Mouse (Mus musculus) stomach, embryonic 14.5 days (tissue): Measurements from ENCODE around the gene Gpc2. TPM values are rescaled to one million over a fixed set of nuclear protein-coding genes. Genes with fewer than 3 reads are reported as not detected.

Source experiments
- ATAC-seq: fragments of 200-750 bp; cut with Nextera tagmentation; 2 replicates; pipeline ENCODE4 v1.8.0; 2017; ENCODE audit warnings: low read depth, moderate TSS enrichment; ENCODE audit not compliant: insufficient number of reproducible peaks, insufficient read depth, low FRiP score
- H3K27ac ChIP-seq: fragments of 300-500 bp; sonication (generic); 2 replicates; pipeline ENCODE4 v1.5.1; 2014; ENCODE audit warnings: mild to moderate bottlenecking, low read length, moderate library complexity, mixed read lengths
- H3K27me3 ChIP-seq: fragments of 300-500 bp; sonication (generic); 2 replicates; pipeline ENCODE4 v1.6.1; 2014; ENCODE audit warnings: low read length, control low read depth, mixed read lengths; ENCODE audit not compliant: control insufficient read depth, insufficient read depth
- H3K36me3 ChIP-seq: fragments of 300-500 bp; sonication (generic); 2 replicates; pipeline ENCODE4 v1.6.1; 2014; ENCODE audit warnings: mild to moderate bottlenecking, control low read depth, low read length, moderate library complexity, mixed read lengths; ENCODE audit not compliant: control insufficient read depth, insufficient read depth
- H3K4me1 ChIP-seq: fragments of 300-500 bp; sonication (generic); 2 replicates; pipeline ENCODE4 v1.6.1; 2014; ENCODE audit warnings: low read length, control low read depth, mixed read lengths; ENCODE audit not compliant: control insufficient read depth, insufficient read depth
- H3K4me2 ChIP-seq: fragments of 300-500 bp; sonication (generic); replicated peaks from 2 replicates; pipeline ENCODE4 v1.6.1; 2014; ENCODE audit warnings: low read depth, low read length, control low read depth
- H3K4me3 ChIP-seq: fragments of 300-500 bp; sonication (generic); 2 replicates; pipeline ENCODE4 v1.5.1; 2014; ENCODE audit warnings: low read depth, low read length, control low read depth
- H3K9ac ChIP-seq: fragments of 300-500 bp; sonication (generic); replicated peaks from 2 replicates; pipeline ENCODE4 v1.6.1; 2014; ENCODE audit warnings: low read depth, mild to moderate bottlenecking, control low read depth, low read length, moderate library complexity, mixed read lengths
- H3K9me3 ChIP-seq: fragments of 300-500 bp; sonication (generic); 2 replicates; pipeline ENCODE4 v1.6.1; 2016; ENCODE audit warnings: low read depth, low read length, control low read depth; ENCODE audit not compliant: control insufficient read depth
- WGBS: fragments of 180-500 bp; shearing (Covaris S2); extraction: QIAGEN DNeasy Blood & Tissue Kit; methylation state at CpG from one replicate; pipeline ENCODE4 v1.1.7; 2014; 5-methylcytosine and 5-hydroxymethylcytosine counted together
- polyA plus RNA-seq: library from polyadenylated mRNA; unstranded; fragments of >200 nt; fragmentation: Nextera tagmentation; extraction: Ambion mirVana; gene quantifications from 2 replicates; pipeline ENCODE4 v1.2.1, GENCODE M21; 2014

Gene Gpc2
- 5.2 and 5.8 TPM in 2 replicates for polyA plus RNA-seq

DNA sequence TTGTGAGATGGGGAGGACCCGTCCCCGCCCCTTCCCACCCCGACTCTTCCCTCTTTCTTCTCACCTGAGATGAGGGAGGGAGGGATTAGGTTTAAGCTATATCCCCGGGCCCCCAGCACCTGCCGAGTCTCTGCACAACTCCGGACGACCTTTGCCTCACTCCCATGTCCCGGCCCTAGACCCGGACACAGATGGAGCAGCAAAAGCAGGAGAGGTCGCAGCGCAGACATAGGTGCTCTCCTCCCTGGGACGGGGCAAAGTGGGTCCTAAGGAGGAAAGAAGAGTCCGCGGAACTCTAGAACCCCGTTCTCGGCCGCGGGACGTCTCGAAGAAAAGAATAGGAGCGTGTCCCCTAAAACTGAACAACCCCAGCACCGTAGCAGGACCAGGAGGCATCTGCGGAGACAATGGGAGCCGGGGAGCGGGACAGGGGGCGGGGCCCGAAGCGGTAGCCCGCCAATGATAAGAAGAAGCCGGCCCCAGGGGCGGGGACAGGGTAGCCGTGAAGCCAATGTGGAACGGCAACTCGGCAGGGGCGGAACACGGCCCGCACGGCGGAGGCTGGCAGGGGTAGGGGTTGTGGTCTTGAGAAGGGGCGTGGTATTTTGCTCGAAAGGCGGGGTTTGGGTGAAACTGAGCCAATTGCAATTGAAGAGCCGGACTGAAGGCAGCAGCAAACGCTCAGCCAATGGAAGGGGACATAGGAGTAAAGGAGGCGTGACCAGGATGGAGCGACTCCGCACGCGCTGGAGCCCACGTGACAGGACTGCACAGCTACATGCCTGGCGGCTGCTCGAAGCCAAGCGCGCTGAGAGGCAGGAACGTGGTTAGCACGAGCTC, at the start of gene Gpc2, which contains the start of the genes Gm43720 and Stag3:
Gene Gpc2 (minus strand): TSS at position 421 of the 840 bp plus-strand sequence.
Gene Gm43720 (minus strand): TSS at position 374 of the 840 bp plus-strand sequence.
Gene Stag3 (plus strand): TSS at position 656 of the 840 bp plus-strand sequence.
- Histone ChIP-seq H3K4me1 (peaks cover 18% of the 10 kb centered on the region), H3K9ac (peak within 1 kb of the TSS; percentile 61), H3K4me2 (peak within 1 kb of the TSS; percentile 45), H3K4me3 (peak within 1 kb of the TSS; percentile 67), H3K9me3 (peaks cover 5% of the 10 kb centered on the region; the same call in 1 of the 2 replicates), H3K36me3 (0 out of 2 replicates have a peak, but pooled peaks cover 3% of the 10 kb centered on the region), H3K27me3 (no peaks in the 10 kb centered on the region), H3K27ac (0 out of 2 replicates have a peak within 1 kb of the TSS, but pooled peaks have one; percentile 33)
- peak; percentile 99 for ATAC-seq
- WGBS, result under 1% methylated on average over 56 of the region's 56 CpGs

- Histone ChIP-seq H3K27me3 (no peaks in the 10 kb centered on the region), H3K27ac (no peak overlapping the region), H3K36me3 (no peaks in the 10 kb centered on the region), H3K4me2 (no peak overlapping the region), H3K4me1 (no peaks in the 10 kb centered on the region), H3K9me3 (no peaks in the 10 kb centered on the region), H3K4me3 (no peak overlapping the region), H3K9ac (no peak overlapping the region)
- 88% methylated on average over 3 of the region's 3 CpGs for WGBS
- ATAC-seq, result no peak
These were observed 33.0 kb upstream of the Gpc2 start for GRCm38 (mm10) chr5:138312795-138313194.

- Histone ChIP-seq H3K4me2 (no peak overlapping the region), H3K36me3 (no peaks in the 10 kb centered on the region), H3K4me1 (no peaks in the 10 kb centered on the region), H3K9ac (no peak overlapping the region), H3K27me3 (no peaks in the 10 kb centered on the region), H3K27ac (no peak overlapping the region), H3K4me3 (no peak overlapping the region), H3K9me3 (no peaks in the 10 kb centered on the region)
- 77% methylated on average over 2 of the region's 2 CpGs for WGBS
- ATAC-seq, result no peak
These were observed 19.8 kb upstream of the Gpc2 start for GRCm38 (mm10) chr5:138299613-138300012.

DNA sequence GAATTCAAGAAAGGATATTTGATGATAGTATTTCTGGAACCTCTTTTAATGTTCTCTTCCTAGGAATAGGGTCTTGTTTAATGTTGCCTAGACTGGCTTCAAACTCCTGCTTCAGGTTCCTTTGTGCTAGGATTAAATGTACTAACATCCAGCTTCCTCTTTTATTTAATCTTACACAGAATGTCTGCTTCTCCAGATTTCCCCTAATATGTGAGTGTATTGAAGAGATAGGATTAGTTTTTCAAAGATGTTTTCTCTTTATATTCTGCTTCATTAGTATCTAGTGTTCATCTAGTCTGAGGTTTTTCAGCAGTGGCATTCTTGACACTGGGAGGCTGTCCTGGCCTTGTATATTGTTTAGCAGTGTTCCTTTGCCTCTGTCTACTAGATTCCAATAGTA, 14.4 kb upstream of the Gpc2 start:
- ATAC-seq, result no peak
- H3K4me2 ChIP-seq, result no peak overlapping the region
- no peaks in the 10 kb centered on the region for H3K36me3 ChIP-seq
- no peak overlapping the region for H3K4me3 ChIP-seq
- H3K9me3 ChIP-seq, result no peaks in the 10 kb centered on the region
- no peak overlapping the region for H3K9ac ChIP-seq
- H3K27ac ChIP-seq, result no peak overlapping the region
- H3K4me1 ChIP-seq, result no peaks in the 10 kb centered on the region
- H3K27me3 ChIP-seq, result no peaks in the 10 kb centered on the region

DNA sequence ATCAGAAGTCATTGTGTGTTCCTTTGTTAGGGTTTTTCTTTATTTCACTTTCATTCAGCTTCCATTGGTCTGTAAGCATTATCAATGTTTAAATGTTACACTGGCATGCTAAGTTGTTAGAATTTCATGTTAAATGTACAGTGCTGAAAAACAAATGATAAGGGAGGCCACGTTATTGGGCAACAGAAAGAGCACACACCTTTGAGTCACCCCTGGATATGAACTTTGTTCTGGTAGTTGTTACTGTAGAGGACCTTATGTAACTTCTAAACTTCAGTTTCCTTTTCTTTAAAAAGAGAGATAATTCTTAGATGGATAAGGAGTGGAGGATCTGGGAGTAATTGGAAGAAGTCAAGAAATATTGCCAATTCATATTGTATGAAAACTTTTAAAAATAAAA, 11.8 kb upstream of the Gpc2 start:
- H3K27me3 ChIP-seq, result no peaks in the 10 kb centered on the region
- no peaks in the 10 kb centered on the region for H3K9me3 ChIP-seq
- 76% methylated on average over 1 of the region's 1 CpGs for WGBS
- no peak overlapping the region for H3K27ac ChIP-seq
- no peaks in the 10 kb centered on the region for H3K4me1 ChIP-seq
- H3K4me2 ChIP-seq, result no peak overlapping the region
- no peak overlapping the region for H3K9ac ChIP-seq
- ATAC-seq, result no peak
- H3K4me3 ChIP-seq, result no peak overlapping the region
- H3K36me3 ChIP-seq, result no peaks in the 10 kb centered on the region

DNA sequence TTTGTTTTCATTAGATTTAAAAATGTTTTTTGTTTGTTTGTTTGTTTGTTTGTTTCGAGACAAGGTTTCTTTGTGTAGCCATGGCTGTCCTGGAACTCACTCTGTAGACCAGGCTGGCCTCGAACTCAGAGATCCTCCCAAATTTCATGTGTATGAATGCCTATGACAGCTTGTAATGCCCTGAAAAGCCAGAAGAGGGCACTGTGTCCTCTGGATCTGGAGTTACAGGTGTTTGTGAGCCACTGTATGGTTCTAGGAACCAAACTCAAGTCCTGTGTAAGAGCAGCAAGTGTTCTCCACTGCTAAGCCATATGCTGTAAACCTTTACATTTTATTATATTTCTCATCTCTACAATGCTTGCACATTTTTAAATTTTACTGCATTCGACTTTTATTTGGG, 8.1 kb upstream of the Gpc2 start:
- no peaks in the 10 kb centered on the region for H3K36me3 ChIP-seq
- no peaks in the 10 kb centered on the region for H3K9me3 ChIP-seq
- H3K9ac ChIP-seq, result no peak overlapping the region
- WGBS, result 75% methylated on average over 3 of the region's 3 CpGs
- no peaks in the 10 kb centered on the region for H3K27me3 ChIP-seq
- H3K4me2 ChIP-seq, result no peak overlapping the region
- no peaks in the 10 kb centered on the region for H3K4me1 ChIP-seq
- no peak for ATAC-seq
- no peak overlapping the region for H3K4me3 ChIP-seq
- H3K27ac ChIP-seq, result no peak overlapping the region

GRCm38 (mm10) chr5:138283540-138283939, 3.7 kb upstream of the Gpc2 start:
- 0 out of 2 replicates have a peak, but pooled peaks cover 6% of the 10 kb centered on the region for H3K4me1 ChIP-seq
- peaks cover 5% of the 10 kb centered on the region; the same call in 1 of the 2 replicates for H3K9me3 ChIP-seq
- H3K27ac ChIP-seq, result no peak overlapping the region
- H3K9ac ChIP-seq, result no peak overlapping the region
- no peak overlapping the region for H3K4me2 ChIP-seq
- no peak overlapping the region for H3K4me3 ChIP-seq
- no peaks in the 10 kb centered on the region for H3K27me3 ChIP-seq
- ATAC-seq, result no peak
- no peaks in the 10 kb centered on the region for H3K36me3 ChIP-seq
- 49% methylated on average over 1 of the region's 1 CpGs for WGBS

- H3K9ac ChIP-seq, result no peak overlapping the region
- peaks cover 5% of the 10 kb centered on the region; the same call in 1 of the 2 replicates for H3K9me3 ChIP-seq
- H3K27me3 ChIP-seq, result no peaks in the 10 kb centered on the region
- H3K4me2 ChIP-seq, result no peak overlapping the region
- H3K4me3 ChIP-seq, result no peak overlapping the region
- H3K27ac ChIP-seq, result no peak overlapping the region
- WGBS, result 81% methylated on average over 2 of the region's 2 CpGs
- H3K36me3 ChIP-seq, result no peaks in the 10 kb centered on the region
- ATAC-seq, result no peak
- 0 out of 2 replicates have a peak, but pooled peaks cover 9% of the 10 kb centered on the region for H3K4me1 ChIP-seq
These were observed 2.0 kb upstream of the Gpc2 start for GRCm38 (mm10) chr5:138281798-138282197.
